ENCODE assay signal across 32 mouse cellular contexts in the genomic region with DNA sequence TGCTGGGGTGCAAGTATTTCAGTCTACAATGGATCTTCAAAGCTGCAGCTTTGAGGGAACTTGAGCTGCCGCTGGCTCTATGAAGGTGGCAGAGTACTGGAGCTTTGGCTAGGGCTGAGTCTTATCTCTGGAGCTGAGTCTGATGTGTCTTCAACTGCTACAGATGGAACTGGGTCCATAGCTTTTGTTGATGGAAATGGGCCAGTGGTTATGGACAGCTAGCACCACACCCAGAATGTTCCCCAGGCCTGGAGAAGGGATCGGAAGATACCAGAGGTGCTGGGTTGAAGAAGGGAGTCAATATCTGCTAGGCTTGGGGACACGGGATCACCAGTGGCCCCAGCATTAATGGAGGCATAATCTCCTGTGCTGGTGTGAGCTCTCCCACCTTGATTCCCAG.
"Had no signal": no experiment of that assay in that cellular context is flagged by ENCODE, and none has a peak within 500 bp of the region (broad histone marks: within the 10 kb centered on the region; RNA-seq: fewer than 3 reads in every experiment).

No protein-coding gene starts in this region.

- H3K27me3 ChIP-seq: limb, embryonic 12.5 days; limb, embryonic 13.5 days; limb, embryonic 15.5 days; liver, embryonic 12.5 days; liver, embryonic 13.5 days; liver, embryonic 15.5 days; lung, embryonic 15.5 days; megakaryocyte, embryonic 14.5 days; midbrain, embryonic 12.5 days; midbrain, embryonic 13.5 days; midbrain, embryonic 15.5 days; neural tube, embryonic 12.5 days had no signal

- H3K9ac ChIP-seq: limb, embryonic 12.5 days; limb, embryonic 13.5 days; limb, embryonic 15.5 days; liver, embryonic 12.5 days; liver, embryonic 13.5 days; liver, embryonic 14.5 days; liver, embryonic 15.5 days; liver, postnatal 0 days; lung, embryonic 14.5 days; lung, embryonic 15.5 days; midbrain, embryonic 12.5 days; midbrain, embryonic 13.5 days; midbrain, embryonic 15.5 days; neural tube, embryonic 12.5 days had no signal

- DNase-seq: left cerebral cortex, postnatal 4 days; liver; liver, embryonic 13.5 days; liver, postnatal 0 days; lung, adult 18-20 months; lung, adult 2 months; lung, embryonic 14.5 days; lung, postnatal 10 days; lung, postnatal 14 days; lung, postnatal 36 days; lung, postnatal 4 days; midbrain, embryonic 14.5 days had no signal

- H3K4me3 ChIP-seq: limb, embryonic 10.5 days; limb, embryonic 12.5 days; limb, embryonic 13.5 days; limb, embryonic 15.5 days; liver, embryonic 12.5 days; liver, embryonic 13.5 days; liver, embryonic 15.5 days; lung, embryonic 15.5 days; megakaryocyte, embryonic 14.5 days; midbrain, embryonic 10.5 days; midbrain, embryonic 12.5 days; midbrain, embryonic 13.5 days; midbrain, embryonic 15.5 days; myocyte; neural tube, embryonic 12.5 days had no signal

- H3K4me1 ChIP-seq: limb, embryonic 10.5 days; limb, embryonic 12.5 days; limb, embryonic 13.5 days; limb, embryonic 15.5 days; liver, embryonic 12.5 days; liver, embryonic 13.5 days; liver, embryonic 15.5 days; lung, embryonic 15.5 days; megakaryocyte, embryonic 14.5 days; midbrain, embryonic 10.5 days; midbrain, embryonic 12.5 days; midbrain, embryonic 13.5 days; midbrain, embryonic 15.5 days; neural tube, embryonic 12.5 days had no signal

- H3K9me3 ChIP-seq: limb, embryonic 10.5 days; limb, embryonic 12.5 days; limb, embryonic 13.5 days; limb, embryonic 15.5 days; liver, embryonic 12.5 days; liver, embryonic 13.5 days; liver, embryonic 15.5 days; lung, embryonic 15.5 days; midbrain, embryonic 12.5 days; midbrain, embryonic 13.5 days; midbrain, embryonic 15.5 days; neural tube, embryonic 12.5 days had no signal

- H3K27ac ChIP-seq: limb, embryonic 10.5 days; limb, embryonic 12.5 days; limb, embryonic 13.5 days; limb, embryonic 15.5 days; liver, embryonic 12.5 days; liver, embryonic 13.5 days; liver, embryonic 14.5 days; liver, embryonic 15.5 days; lung, embryonic 15.5 days; macrophage; midbrain, embryonic 10.5 days; midbrain, embryonic 12.5 days; midbrain, embryonic 13.5 days; midbrain, embryonic 15.5 days; neural tube, embryonic 12.5 days had no signal

- H3K4me2 ChIP-seq: limb, embryonic 12.5 days; limb, embryonic 13.5 days; limb, embryonic 15.5 days; liver, embryonic 11.5 days; liver, embryonic 12.5 days; liver, embryonic 13.5 days; liver, embryonic 15.5 days; lung, embryonic 14.5 days; lung, embryonic 15.5 days; midbrain, embryonic 11.5 days; midbrain, embryonic 12.5 days; midbrain, embryonic 13.5 days; midbrain, embryonic 15.5 days; neural tube, embryonic 12.5 days had no signal

- ATAC-seq: liver, embryonic 12.5 days; liver, postnatal 0 days; lung, postnatal 0 days; midbrain, embryonic 13.5 days; midbrain, embryonic 15.5 days; midbrain, embryonic 16.5 days had no signal
